Mouse (Mus musculus): Measurements from ENCODE around the gene Lhfp.

Lhfp gene

GRCm38 (mm10) chr3:53041411-53042239 lies at the start of gene Lhfp:
TSS of gene Lhfp (plus strand) at chr3:53041528.
- DNase-seq (ENCODE audit: extremely low read depth, low read depth, low spot score): no peak

- DNase-seq (ENCODE audit: extremely low read depth, low read depth, low spot score): no peak
These were observed 48.0 kb upstream of the Lhfp start for GRCm38 (mm10) chr3:52993296-52993695.

GRCm38 (mm10) chr3:52994666-52995065 lies 46.7 kb upstream of the Lhfp start:
- DNase-seq (ENCODE audit: extremely low read depth, low read depth, low spot score): no peak

- peak; percentile 5 for DNase-seq (ENCODE audit: extremely low read depth, low read depth, low spot score)
These were observed 44.7 kb upstream of the Lhfp start for GRCm38 (mm10) chr3:52996635-52997034.

- no peak for DNase-seq (ENCODE audit: extremely low read depth, low read depth, low spot score)
These were observed 43.9 kb upstream of the Lhfp start for GRCm38 (mm10) chr3:52997381-52997780.

- DNase-seq (ENCODE audit: extremely low read depth, low read depth, low spot score): no peak
These were observed 42.1 kb upstream of the Lhfp start for GRCm38 (mm10) chr3:52999016-52999744.

- DNase-seq (ENCODE audit: extremely low read depth, low read depth, low spot score): no peak
These were observed 41.3 kb upstream of the Lhfp start for GRCm38 (mm10) chr3:52999996-53000395.

GRCm38 (mm10) chr3:53002076-53002475 lies 39.3 kb upstream of the Lhfp start:
- no peak for DNase-seq (ENCODE audit: extremely low read depth, low read depth, low spot score)

- no peak for DNase-seq (ENCODE audit: extremely low read depth, low read depth, low spot score)
These were observed 36.8 kb upstream of the Lhfp start for GRCm38 (mm10) chr3:53004406-53005114.

- DNase-seq (ENCODE audit: extremely low read depth, low read depth, low spot score): no peak
These were observed 33.9 kb upstream of the Lhfp start for GRCm38 (mm10) chr3:53007411-53007810.

- DNase-seq (ENCODE audit: extremely low read depth, low read depth, low spot score): no peak
These were observed 24.6 kb upstream of the Lhfp start, which contains the start of gene Cog6 for GRCm38 (mm10) chr3:53016436-53017340. TSS of gene Cog6 (minus strand) at chr3:53017237.

- DNase-seq (ENCODE audit: extremely low read depth, low read depth, low spot score): no peak
These were observed 14.0 kb upstream of the Lhfp start for GRCm38 (mm10) chr3:53027333-53027732.

- DNase-seq (ENCODE audit: extremely low read depth, low read depth, low spot score): no peak
These were observed 12.3 kb upstream of the Lhfp start for GRCm38 (mm10) chr3:53029046-53029445.

GRCm38 (mm10) chr3:53031586-53031985 lies 9.7 kb upstream of the Lhfp start:
- no peak for DNase-seq (ENCODE audit: extremely low read depth, low read depth, low spot score)

- no peak for DNase-seq (ENCODE audit: extremely low read depth, low read depth, low spot score)
These were observed 8.9 kb upstream of the Lhfp start for GRCm38 (mm10) chr3:53032432-53032831.

- DNase-seq (ENCODE audit: extremely low read depth, low read depth, low spot score): no peak
These were observed 7.9 kb upstream of the Lhfp start for GRCm38 (mm10) chr3:53033448-53033847.

GRCm38 (mm10) chr3:53036076-53036475 lies 5.3 kb upstream of the Lhfp start:
- no peak for DNase-seq (ENCODE audit: extremely low read depth, low read depth, low spot score)

- DNase-seq (ENCODE audit: extremely low read depth, low read depth, low spot score): no peak
These were observed 4.4 kb upstream of the Lhfp start for GRCm38 (mm10) chr3:53036941-53037340.

GRCm38 (mm10) chr3:53038913-53039312 lies 2.4 kb upstream of the Lhfp start:
- no peak for DNase-seq (ENCODE audit: extremely low read depth, low read depth, low spot score)

- DNase-seq (ENCODE audit: extremely low read depth, low read depth, low spot score): no peak
These were observed 1.6 kb upstream of the Lhfp start for GRCm38 (mm10) chr3:53039746-53040145.
